Mouse (Mus musculus): ENCODE measurements at regions not wholly inside any gene's neighbourhood (a gene's known extent, or its start where the extent isn't known, plus 50 kb on each side); places are given as distances from the start of the nearest gene placed in this dataset.
"Not testable (repeated sequence)": the region's sequence is repeated elsewhere in the genome, so short reads cannot be mapped to it uniquely, and the experiment has no call there.

GRCm38 (mm10) chr19:19770990-19771389 lies 619.8 kb downstream of the Anxa1 start:
- DNase-seq (ENCODE audit: low spot score): no peak

- not testable (repeated sequence) for DNase-seq (ENCODE audit: low spot score)
Observed at GRCm38 (mm10) chr19:19750069-19750599, 639.1 kb upstream of the Rorb start.

GRCm38 (mm10) chr19:19747821-19748488 lies 637.0 kb upstream of the Rorb start:
- DNase-seq (ENCODE audit: low spot score): no peak

GRCm38 (mm10) chr19:19719939-19720338 lies 608.9 kb upstream of the Rorb start:
- no peak for DNase-seq (ENCODE audit: low spot score)

Data from heart, adult 8-10 months (tissue).